8 mouse cellular contexts compared by ENCODE assay signal in genomic region chr1:138847146-138847545, GRCm38 (mm10). TPM values are rescaled to one million over a fixed set of nuclear protein-coding genes. Genes with fewer than 3 reads are reported as not detected.
A peak's percentile ranks its signal among the peaks of the same experiment; 100 is the strongest.
DNase-seq lines count a peak whose midpoint lies in the region; ATAC-seq and TF ChIP-seq lines count a peak whose summit lies in the region.
"Had no signal": no experiment of that assay in that cellular context is flagged by ENCODE, and none has a peak within 500 bp of the region (broad histone marks: within the 10 kb centered on the region; RNA-seq: fewer than 3 reads in every experiment).

No protein-coding gene starts in this region.

- H3K9me3 ChIP-seq in forebrain, embryonic 16.5 days (ENCODE audit: control insufficient read depth, low read length): no peaks in the 10 kb centered on the region
- H3K9me3 ChIP-seq in liver, embryonic 13.5 days (replicated peaks): no peaks in the 10 kb centered on the region
- no peaks in the 10 kb centered on the region for H3K9me3 ChIP-seq in stomach, postnatal 0 days (ENCODE audit: control insufficient read depth, low read length)

- TF ChIP-seq CTCF in stomach, postnatal 0 days (IDR thresholded peaks at IDR 0.05; ENCODE audit: low read depth): no peak

- H3K27ac ChIP-seq in forebrain, embryonic 16.5 days (ENCODE audit: low read length): no peak overlapping the region
- no peak overlapping the region for H3K27ac ChIP-seq in liver, embryonic 13.5 days
- H3K27ac ChIP-seq in stomach, postnatal 0 days (replicated peaks): no peak overlapping the region

- peak; percentile 47 for DNase-seq in testis, postnatal 10 days (ENCODE audit: low spot score)
- no peak for DNase-seq in testis, postnatal 14 days (ENCODE audit: low spot score)
- no peak for DNase-seq in liver, embryonic 13.5 days
- peak; percentile 14 for DNase-seq in stomach, postnatal 0 days (ENCODE audit: low spot score)
- DNase-seq in yolk sac, embryonic 10.5 days (ENCODE audit: low spot score): no peak
- no peak for DNase-seq in left cerebral cortex, adult 8-10 months (ENCODE audit: low spot score in 2 of 2)
- DNase-seq: adrenal gland, adult 2 months had no signal

- H3K4me1 ChIP-seq in forebrain, embryonic 16.5 days (replicated peaks; ENCODE audit: control insufficient read depth, insufficient read depth, low read length): peaks cover 35% of the 10 kb centered on the region
- peaks cover 17% of the 10 kb centered on the region for H3K4me1 ChIP-seq in liver, embryonic 13.5 days (replicated peaks)
- H3K4me1 ChIP-seq in stomach, postnatal 0 days (replicated peaks; ENCODE audit: control insufficient read depth, insufficient read depth): 0 out of 2 replicates have a peak, but pooled peaks cover 4% of the 10 kb centered on the region

- H3K27me3 ChIP-seq in forebrain, embryonic 16.5 days (replicated peaks; ENCODE audit: control insufficient read depth, insufficient read depth, low read length): peaks cover 27% of the 10 kb centered on the region
- H3K27me3 ChIP-seq in liver, embryonic 13.5 days: peaks cover 92% of the 10 kb centered on the region
- peaks cover 12% of the 10 kb centered on the region; the same call in 1 of the 2 replicates for H3K27me3 ChIP-seq in stomach, postnatal 0 days (ENCODE audit: control insufficient read depth, insufficient read depth, low read length)

- WGBS in forebrain, embryonic 16.5 days: 0% methylated on average over 21 of the region's 21 CpGs
- 1% methylated on average over 21 of the region's 21 CpGs for WGBS in liver, embryonic 13.5 days (ENCODE audit: insufficient replicate concordance)
- WGBS in stomach, postnatal 0 days: under 1% methylated on average over 20 of the region's 21 CpGs

- H3K36me3 ChIP-seq in forebrain, embryonic 16.5 days (ENCODE audit: control insufficient read depth, insufficient read depth): no peaks in the 10 kb centered on the region
- H3K36me3 ChIP-seq in liver, embryonic 13.5 days: peaks cover 4% of the 10 kb centered on the region; the same call in 1 of the 2 replicates
- H3K36me3 ChIP-seq in stomach, postnatal 0 days (ENCODE audit: control insufficient read depth, insufficient read depth, low read length): no peaks in the 10 kb centered on the region

- peak overlapping the region; percentile 12 for H3K9ac ChIP-seq in forebrain, embryonic 16.5 days (replicated peaks; ENCODE audit: low read depth, low read length)
- H3K9ac ChIP-seq in liver, embryonic 13.5 days: no peak overlapping the region
- H3K9ac ChIP-seq in stomach, postnatal 0 days (ENCODE audit: low read length): no peak overlapping the region

- TF ChIP-seq EP300 in stomach, postnatal 0 days (optimal IDR thresholded peaks at IDR 0.05): no peak

- H3K4me3 ChIP-seq in forebrain, embryonic 16.5 days (replicated peaks; ENCODE audit: low read length): peak overlapping the region; percentile 37
- 0 out of 2 replicates have a peak overlapping the region, but pooled peaks have one; percentile 12 for H3K4me3 ChIP-seq in liver, embryonic 13.5 days (replicated peaks)
- H3K4me3 ChIP-seq in stomach, postnatal 0 days (ENCODE audit: low read depth, low read length): peak overlapping the region; percentile 21; the same call in 1 of the 2 replicates

- peak overlapping the region; percentile 49 for H3K4me2 ChIP-seq in forebrain, embryonic 16.5 days (ENCODE audit: low read length)
- H3K4me2 ChIP-seq in liver, embryonic 13.5 days: peak overlapping the region; percentile 21
- 0 out of 2 replicates have a peak overlapping the region, but pooled peaks have one; percentile 20 for H3K4me2 ChIP-seq in stomach, postnatal 0 days (replicated peaks; ENCODE audit: low read depth)

- no peak for ATAC-seq in forebrain, embryonic 16.5 days
- no peak for ATAC-seq in liver, embryonic 13.5 days (ENCODE audit: low read depth)
- ATAC-seq in stomach, postnatal 0 days (ENCODE audit: low FRiP score, low TSS enrichment): no peak

RNA-seq across cellular contexts. Expression of gene Lhx9, which starts 1.2 kb away (rescaled TPM):
- polyA plus RNA-seq in forebrain, embryonic 16.5 days (2015; fragmentation: Nextera tagmentation; extraction: Ambion mirVana): 8.5 and 17.0 TPM in 2 replicates
- polyA plus RNA-seq in liver, embryonic 13.5 days (2015; fragmentation: Nextera tagmentation; extraction: Ambion mirVana): 0.14 and 0.21 TPM in 2 replicates
- polyA plus RNA-seq in stomach, postnatal 0 days (2015; fragmentation: Nextera tagmentation; extraction: Ambion mirVana): 0.13 and 0.15 TPM in 2 replicates
- 1 to 10 TPM in 1 of 4 experiments, under 1 TPM in 3; 0.82 to 1.2 (median 0.91) TPM for total RNA-seq in left cerebral cortex, adult 8-10 months (2022)
- total RNA-seq: adrenal gland, adult 2 months had no signal

RNA-seq across cellular contexts. Expression of gene 2310009B15Rik, which starts 9.5 kb away (rescaled TPM):
- polyA plus RNA-seq in forebrain, embryonic 16.5 days (2015; fragmentation: Nextera tagmentation; extraction: Ambion mirVana): 23.0 and 26.4 TPM in 2 replicates
- 16.9 and 17.1 TPM in 2 replicates for polyA plus RNA-seq in liver, embryonic 13.5 days (2015; fragmentation: Nextera tagmentation; extraction: Ambion mirVana)
- polyA plus RNA-seq in stomach, postnatal 0 days (2015; fragmentation: Nextera tagmentation; extraction: Ambion mirVana): 50.6 and 52.8 TPM in 2 replicates
- 10 to 100 TPM; 12.3 to 15.5 (median 13.7) TPM for total RNA-seq in left cerebral cortex, adult 8-10 months (2022)

Comparison
In these comparisons a context has a peak if more than half of its experiments do, and no peak if none do; other contexts are left out.
1. DNase-seq: peak in testis, postnatal 10 days (single experiment) and stomach, postnatal 0 days (single experiment); none in testis, postnatal 14 days (single experiment), liver, embryonic 13.5 days (single experiment), yolk sac, embryonic 10.5 days (single experiment) and left cerebral cortex, adult 8-10 months (0 of 2).
2. Peak in every context shown above with its lines, with median percentiles within 50 percentile points of each other: H3K4me2 ChIP-seq and H3K4me3 ChIP-seq.